Mouse (Mus musculus) kidney, adult 2 months (tissue): ENCODE data around the gene Gm20532.

ENCODE experiments used
- CTCF ChIP-seq: fragments of 200-500 bp; conservative IDR thresholded peaks from 2 replicates; pipeline ENCODE4 v1.5.1; 2011; ENCODE audit warnings: low read depth, mild to moderate bottlenecking, control low read depth, low read length, moderate library complexity, mixed read lengths; ENCODE audit not compliant: insufficient read depth, insufficient read length
- POLR2A ChIP-seq: fragments of 200-500 bp; IDR thresholded peaks from one replicate; pipeline ENCODE4 v1.6.1; 2011; ENCODE audit warnings: low read depth, low read length, control low read depth

GRCm38 (mm10) chr2:26641006-26641647, 54.7 kb downstream of the Gm20532 start:
- no peak for TF ChIP-seq POLR2A
- no peak for TF ChIP-seq CTCF
